Mouse (Mus musculus) spleen, adult 2 months (tissue): ENCODE measurements around the gene Extl1.

ENCODE experiments used
- CTCF ChIP-seq: fragments of 200-500 bp; IDR thresholded peaks from 2 replicates; pipeline ENCODE4 v1.5.1; 2011; ENCODE audit warnings: mild to moderate bottlenecking, inconsistent platforms; ENCODE audit not compliant: insufficient read depth, insufficient read length, insufficient replicate concordance; ENCODE audit errors: extremely low read depth
- POLR2A ChIP-seq: fragments of 200-500 bp; IDR thresholded peaks from 2 replicates; pipeline ENCODE4 v1.6.1; 2011; ENCODE audit warnings: low read depth, low read length, inconsistent platforms

DNA sequence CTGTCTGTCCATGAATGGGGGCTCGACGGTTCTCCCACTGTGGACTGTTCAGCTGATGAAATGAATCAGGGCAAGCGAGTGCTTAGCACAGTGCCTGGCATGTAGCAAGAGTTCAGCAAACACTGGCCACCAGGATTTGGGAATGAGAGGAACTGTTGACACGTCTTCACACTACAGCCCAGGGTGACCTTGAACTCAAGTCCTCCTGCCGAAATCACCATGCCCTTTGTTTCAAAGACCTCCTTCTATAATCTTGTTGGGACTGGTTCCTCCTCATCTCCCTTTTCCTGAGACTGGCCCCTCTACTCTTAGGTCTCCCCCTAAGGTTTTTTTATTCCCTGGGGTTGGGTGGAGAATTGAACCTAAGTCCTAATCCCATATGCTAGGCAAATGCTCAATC is 71.3 kb downstream of the Extl1 start:
- no peak for TF ChIP-seq CTCF
- TF ChIP-seq POLR2A: no peak
